Mouse (Mus musculus): ENCODE results near the gene Otud7a.

DNA sequence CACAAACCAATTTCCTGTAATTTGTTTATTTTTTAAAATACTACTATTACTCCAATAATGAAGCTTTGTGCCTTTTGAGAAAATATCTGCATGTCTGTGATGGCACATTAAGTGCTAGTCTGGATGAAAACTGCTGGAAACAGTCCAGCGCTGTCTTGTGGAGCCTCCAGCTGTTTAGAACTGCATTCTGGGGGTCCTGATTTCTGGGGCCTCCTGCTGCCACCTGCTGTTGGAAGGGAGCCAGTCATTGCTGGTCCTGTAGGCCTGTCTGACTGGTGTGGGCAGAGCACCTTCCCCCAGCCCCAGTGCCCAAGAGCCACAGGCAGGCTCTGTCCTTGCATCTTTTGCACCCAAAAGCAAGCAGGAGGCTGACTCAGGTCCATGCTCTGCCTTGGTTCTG is 65.3 kb downstream of the Otud7a start:
- TF ChIP-seq CTCF (IDR thresholded peaks at IDR 0.05; ENCODE audit: extremely low read depth, insufficient read depth, low read length), result no peak
- no peak for TF ChIP-seq POLR2A (IDR thresholded peaks at IDR 0.05; ENCODE audit: extremely low read depth, insufficient read depth, low read length)
